Mouse (Mus musculus): Measurements from ENCODE around the gene Wfdc9.

Gene Wfdc9

GRCm38 (mm10) chr2:164615386-164615785 lies 41.0 kb downstream of the Wfdc9 start:
- peak; percentile 73 for DNase-seq

GRCm38 (mm10) chr2:164613471-164613870 lies 42.9 kb downstream of the Wfdc9 start, which contains the start of the genes Wfdc6b and Wfdc8:
Wfdc6b (plus strand) TSS chr2:164613522.
Wfdc8 (minus strand) TSS chr2:164613626.
- peak; percentile 97 for DNase-seq

GRCm38 (mm10) chr2:164608781-164609180 lies 47.6 kb downstream of the Wfdc9 start:
- peak; percentile 68 for DNase-seq

- DNase-seq: no peak
These were observed 52.0 kb downstream of the Wfdc9 start for GRCm38 (mm10) chr2:164604411-164604810.

- no peak for DNase-seq
These were observed 52.9 kb downstream of the Wfdc9 start for GRCm38 (mm10) chr2:164603482-164603881.

- DNase-seq: no peak
These were observed 56.2 kb downstream of the Wfdc9 start for GRCm38 (mm10) chr2:164600179-164600578.
